Mouse (Mus musculus) cortical plate, adult 2 months (tissue): ENCODE data around the gene Satb1.

Source experiments
- CTCF ChIP-seq: fragments of 200-500 bp; IDR thresholded peaks from 2 replicates; pipeline ENCODE4 v1.5.1; 2011; ENCODE audit warnings: mild to moderate bottlenecking, control low read depth, low read length; ENCODE audit not compliant: insufficient read depth; ENCODE audit errors: extremely low read depth
- POLR2A ChIP-seq: fragments of 200-500 bp; IDR thresholded peaks from 2 replicates; pipeline ENCODE4 v1.6.1; 2011; ENCODE audit warnings: mild to moderate bottlenecking, low read length, control low read depth; ENCODE audit not compliant: insufficient read depth; ENCODE audit errors: extremely low read depth

DNA sequence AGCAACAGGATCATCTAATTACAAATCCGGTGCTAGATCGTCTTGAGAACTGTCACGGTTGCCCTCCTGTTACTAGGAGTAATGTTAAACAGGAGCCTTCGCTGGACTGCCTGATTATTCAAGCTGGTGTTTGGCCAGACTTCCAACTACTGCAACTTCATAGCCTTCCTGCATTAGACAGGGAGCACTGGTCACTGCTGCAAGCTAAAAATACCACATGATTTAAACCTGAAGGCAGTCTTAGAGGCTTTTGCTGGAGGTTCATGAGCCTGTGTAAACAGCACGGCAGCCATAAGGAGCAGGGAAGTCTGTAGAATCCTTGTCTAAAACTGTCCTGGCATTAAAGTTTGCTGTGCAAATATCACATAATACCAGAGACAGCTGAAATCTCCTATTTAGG, 25.7 kb downstream of the Satb1 start:
- TF ChIP-seq POLR2A (no peak), CTCF (no peak)
